ENCODE assay signal across 16 mouse cellular contexts in genomic region chr5:64348166-64348565, GRCm38 (mm10).
"Had no signal": no experiment of that assay in that cellular context is flagged by ENCODE, and none has a peak within 500 bp of the region (broad histone marks: within the 10 kb centered on the region; RNA-seq: fewer than 3 reads in every experiment).

No protein-coding gene starts in this region.

- H3K9me3 ChIP-seq: neural tube, embryonic 13.5 days; neural tube, embryonic 15.5 days; stomach, embryonic 15.5 days had no signal

- H3K27me3 ChIP-seq: neural tube, embryonic 13.5 days; neural tube, embryonic 15.5 days; stomach, embryonic 15.5 days had no signal

- H3K4me2 ChIP-seq: neural tube, embryonic 13.5 days; neural tube, embryonic 15.5 days; stomach, embryonic 15.5 days had no signal

- H3K4me3 ChIP-seq: neural tube, embryonic 13.5 days; neural tube, embryonic 15.5 days; stomach, embryonic 15.5 days had no signal

- DNase-seq: retina, postnatal 1 day; right cerebral cortex, adult 18-20 months; right cerebral cortex, postnatal 14 days; right cerebral cortex, postnatal 25 days; right cerebral cortex, postnatal 4 days; spleen, adult 18-20 months; thymus, adult 18-20 months; thymus, adult 2 months; thymus, postnatal 14 days; thymus, postnatal 25 days; thymus, postnatal 36 days; thymus, postnatal 4 days had no signal

- H3K27ac ChIP-seq: neural tube, embryonic 15.5 days; stomach, embryonic 15.5 days; stomach, postnatal 0 days had no signal

- H3K9ac ChIP-seq: neural tube, embryonic 13.5 days; neural tube, embryonic 15.5 days; stomach, embryonic 15.5 days had no signal
